Mouse (Mus musculus) monocyte, adult 5-6 weeks (primary cell): ENCODE results near the gene Fshb. TPM values are rescaled to one million over a fixed set of nuclear protein-coding genes. Genes with fewer than 3 reads are reported as not detected.

Experiments used
- ATAC-seq: fragments of 153-309, 156-312 bp; replicated peaks from 2 replicates; pipeline ENCODE4 v1.8.0; 2017; ENCODE audit warnings: mild to moderate bottlenecking; ENCODE audit not compliant: low TSS enrichment, insufficient number of reproducible peaks, severe bottlenecking, poor library complexity, low FRiP score
- total RNA-seq: library from RNA; stranded (forward); fragments of 200-1000, 200-491, 200-594 nt; gene quantifications from 3 replicates; pipeline ENCODE4 v1.2.3, GENCODE M21; 2017

Gene Fshb
- not detected in 3 replicates for total RNA-seq

GRCm38 (mm10) chr2:107059556-107059955 is at the start of gene Fshb:
Gene Fshb (minus strand): TSS chr2:107059656.
- ATAC-seq: no peak

- no peak for ATAC-seq
Measured at GRCm38 (mm10) chr2:107084256-107084655, 24.8 kb upstream of the Fshb start.

- ATAC-seq: no peak
Measured at GRCm38 (mm10) chr2:107083071-107083885, 23.8 kb upstream of the Fshb start.

GRCm38 (mm10) chr2:107063260-107063659 is 3.8 kb upstream of the Fshb start:
- ATAC-seq: no peak

- ATAC-seq: no peak
Measured at GRCm38 (mm10) chr2:107045955-107046354, 13.5 kb downstream of the Fshb start.

- no peak for ATAC-seq
Measured at GRCm38 (mm10) chr2:107040816-107041215, 18.6 kb downstream of the Fshb start.

GRCm38 (mm10) chr2:107035980-107036379 is 23.5 kb downstream of the Fshb start:
- ATAC-seq: no peak

GRCm38 (mm10) chr2:107024694-107025093 is 34.8 kb downstream of the Fshb start:
- ATAC-seq: no peak

- no peak for ATAC-seq
Measured at GRCm38 (mm10) chr2:107022713-107023112, 36.7 kb downstream of the Fshb start.

GRCm38 (mm10) chr2:107019331-107019730 is 40.1 kb downstream of the Fshb start:
- ATAC-seq: no peak

- no peak for ATAC-seq
Measured at GRCm38 (mm10) chr2:107013161-107013560, 46.3 kb downstream of the Fshb start.

- no peak for ATAC-seq
Measured at GRCm38 (mm10) chr2:107012318-107012717, 47.1 kb downstream of the Fshb start.

GRCm38 (mm10) chr2:107010160-107010559 is 49.3 kb downstream of the Fshb start:
- no peak for ATAC-seq

GRCm38 (mm10) chr2:107006378-107006777 is 53.1 kb downstream of the Fshb start:
- ATAC-seq: no peak

Other genes starting within 250 kb of the Fshb start
- gene Arl14ep, start 85.2 kb downstream of the Fshb start, total RNA-seq: 25.8 to 28.6 TPM (median 27.7 TPM) in 3 replicates
- 0.10 TPM in 1 of 3 replicates, not detected in the others for gene Kcna4, start 231.0 kb upstream of the Fshb start, total RNA-seq